Mouse (Mus musculus) liver, postnatal 0 days (tissue): Measurements from ENCODE around the gene H2al1b. TPM values are rescaled to one million over a fixed set of nuclear protein-coding genes. Genes with fewer than 3 reads are reported as not detected.
"Not testable (repeated sequence)": the region's sequence is repeated elsewhere in the genome, so short reads cannot be mapped to it uniquely, and the experiment has no call there.

Experiments
- ATAC-seq: fragments of 200-750 bp; cut with Nextera tagmentation; 2 replicates; pipeline ENCODE4 v1.8.0; 2017; ENCODE audit warnings: mild to moderate bottlenecking, moderate library complexity
- DNase-seq: peaks from one replicate; pipeline ENCODE4 v3.0.0-alpha.2; 2016
- H3K27ac ChIP-seq: fragments of 300-500 bp; sonication (generic); 2 replicates; pipeline ENCODE4 v1.5.1; 2014; ENCODE audit warnings: antibody characterized with exemption, moderate library complexity, mild to moderate bottlenecking, low read depth
- H3K27me3 ChIP-seq: fragments of 300-500 bp; sonication (generic); 2 replicates; pipeline ENCODE4 v1.6.1; 2014; ENCODE audit warnings: low read length, control low read depth, mixed read lengths; ENCODE audit not compliant: insufficient read depth
- H3K36me3 ChIP-seq: fragments of 300-500 bp; sonication (generic); replicated peaks from 2 replicates; pipeline ENCODE4 v1.6.1; 2014; ENCODE audit warnings: mild to moderate bottlenecking, control low read depth, low read length, moderate library complexity, mixed read lengths; ENCODE audit not compliant: insufficient read depth
- H3K4me1 ChIP-seq: fragments of 300-500 bp; sonication (generic); 2 replicates; pipeline ENCODE4 v1.6.1; 2014; ENCODE audit warnings: antibody characterized with exemption, mild to moderate bottlenecking, control low read depth; ENCODE audit not compliant: insufficient read depth
- H3K4me2 ChIP-seq: fragments of 300-500 bp; sonication (generic); 2 replicates; pipeline ENCODE4 v1.6.1; 2014; ENCODE audit warnings: low read depth, mild to moderate bottlenecking, low read length, moderate library complexity, mixed read lengths
- H3K4me3 ChIP-seq: fragments of 300-500 bp; sonication (generic); 2 replicates; pipeline ENCODE4 v1.5.1; 2014; ENCODE audit warnings: low read depth, low read length
- H3K9ac ChIP-seq: fragments of 300-500 bp; sonication (generic); replicated peaks from 2 replicates; pipeline ENCODE4 v1.6.1; 2014; ENCODE audit warnings: mild to moderate bottlenecking, moderate library complexity
- H3K9me3 ChIP-seq: fragments of 300-500 bp; sonication (generic); 2 replicates; pipeline ENCODE4 v1.6.1; 2016; ENCODE audit warnings: mild to moderate bottlenecking, control low read depth, low read length, mixed read lengths
- CTCF ChIP-seq: sonication (generic); IDR thresholded peaks from 2 replicates; pipeline ENCODE4 v1.5.1; 2016; ENCODE audit warnings: antibody characterized with exemption, low read depth
- EP300 ChIP-seq: IDR thresholded peaks from 2 replicates; pipeline ENCODE4 v1.6.1; 2016; ENCODE audit warnings: antibody characterized with exemption, low read depth, mild to moderate bottlenecking
- WGBS: fragments of 180-500 bp; shearing (Covaris S2); extraction: QIAGEN DNeasy Blood & Tissue Kit; methylation state at CpG from one replicate; pipeline ENCODE4 v1.1.7; 2014; ENCODE audit not compliant: insufficient replicate concordance; 5-methylcytosine and 5-hydroxymethylcytosine counted together
- polyA plus RNA-seq: library from polyadenylated mRNA; unstranded; fragments of >200 nt; fragmentation: Nextera tagmentation; extraction: Ambion mirVana; gene quantifications from 2 replicates; pipeline ENCODE4 v1.2.1, GENCODE M21; 2015

H2al1b gene
- polyA plus RNA-seq, result not detected in 2 replicates

- not testable (repeated sequence) for ATAC-seq, H3K27ac ChIP-seq, H3K36me3 ChIP-seq, H3K9ac ChIP-seq, DNase-seq, H3K27me3 ChIP-seq, H3K9me3 ChIP-seq, H3K4me3 ChIP-seq, H3K4me1 ChIP-seq, H3K4me2 ChIP-seq
- 80% methylated on average over 1 of the region's 3 CpGs for WGBS
These were observed at the start of gene H2al1b for GRCm38 (mm10) chrX:11302132-11302531. Gene H2al1b, plus strand, starts transcription at chrX:11302432.

- Histone ChIP-seq H3K27ac (no peak overlapping the region), H3K36me3 (no peaks in the 10 kb centered on the region), H3K4me2 (no peak overlapping the region), H3K4me1 (no peaks in the 10 kb centered on the region), H3K9me3 (no peaks in the 10 kb centered on the region), H3K27me3 (no peaks in the 10 kb centered on the region), H3K4me3 (no peak overlapping the region), H3K9ac (no peak overlapping the region)
- DNase-seq, result no peak
- TF ChIP-seq EP300 (no peak), CTCF (no peak)
- no peak for ATAC-seq
- WGBS, result 34% methylated on average over 5 of the region's 5 CpGs
These were observed 48.2 kb upstream of the H2al1b start for GRCm38 (mm10) chrX:11254062-11254461.

- no peak overlapping the region for H3K4me3 ChIP-seq
- H3K9me3 ChIP-seq, result no peaks in the 10 kb centered on the region
- 37% methylated on average over 11 of the region's 11 CpGs for WGBS
- ATAC-seq (no peak), DNase-seq (no peak)
- H3K36me3 ChIP-seq, result no peaks in the 10 kb centered on the region
- TF ChIP-seq EP300, result no peak
- no peak for TF ChIP-seq CTCF
- H3K9ac ChIP-seq, result no peak overlapping the region
- H3K4me1 ChIP-seq, result no peaks in the 10 kb centered on the region
- no peaks in the 10 kb centered on the region for H3K27me3 ChIP-seq
- H3K4me2 ChIP-seq, result no peak overlapping the region
- H3K27ac ChIP-seq, result no peak overlapping the region
These were observed 47.6 kb upstream of the H2al1b start for GRCm38 (mm10) chrX:11254521-11255207.

GRCm38 (mm10) chrX:11255564-11256360, 46.5 kb upstream of the H2al1b start:
- 46% methylated on average over 8 of the region's 8 CpGs for WGBS
- Histone ChIP-seq H3K4me3 (no peak overlapping the region), H3K4me1 (no peaks in the 10 kb centered on the region), H3K27ac (no peak overlapping the region), H3K27me3 (no peaks in the 10 kb centered on the region), H3K36me3 (no peaks in the 10 kb centered on the region), H3K9me3 (no peaks in the 10 kb centered on the region), H3K4me2 (no peak overlapping the region), H3K9ac (no peak overlapping the region)
- TF ChIP-seq EP300 (no peak), CTCF (no peak)
- ATAC-seq (no peak), DNase-seq (no peak)

- Histone ChIP-seq H3K27me3 (peaks cover 3% of the 10 kb centered on the region; the same call in 1 of the 2 replicates), H3K4me1 (no peaks in the 10 kb centered on the region), H3K4me3 (no peak overlapping the region), H3K4me2 (no peak overlapping the region), H3K9me3 (no peaks in the 10 kb centered on the region), H3K9ac (no peak overlapping the region), H3K36me3 (no peaks in the 10 kb centered on the region), H3K27ac (no peak overlapping the region)
- TF ChIP-seq EP300, result no peak
- ATAC-seq, result no peak
- DNase-seq, result no peak
- 70% methylated on average over 8 of the region's 8 CpGs for WGBS
These were observed 37.3 kb upstream of the H2al1b start for GRCm38 (mm10) chrX:11264918-11265317.

- Histone ChIP-seq H3K27ac (no peak overlapping the region), H3K4me3 (no peak overlapping the region), H3K27me3 (peaks cover 3% of the 10 kb centered on the region; the same call in 1 of the 2 replicates), H3K36me3 (no peaks in the 10 kb centered on the region), H3K9me3 (no peaks in the 10 kb centered on the region), H3K4me1 (no peaks in the 10 kb centered on the region), H3K4me2 (no peak overlapping the region), H3K9ac (no peak overlapping the region)
- 53% methylated on average over 7 of the region's 7 CpGs for WGBS
- TF ChIP-seq CTCF, result no peak
- no peak for TF ChIP-seq EP300
- DNase-seq (no peak), ATAC-seq (no peak)
These were observed 34.4 kb upstream of the H2al1b start for GRCm38 (mm10) chrX:11267791-11268190.
